Mouse (Mus musculus): ENCODE results near the gene Ddx43.

GRCm38 (mm10) chr9:78396517-78396916 lies 940 bp downstream of the Ddx43 start:
- TF ChIP-seq POLR2A (IDR thresholded peaks at IDR 0.05; ENCODE audit: borderline replicate concordance, extremely low read depth, low read depth, low read length) (no peak), CTCF (IDR thresholded peaks at IDR 0.05; ENCODE audit: insufficient read depth, low read length) (no peak)
